Comparison of ENCODE assay signal across 12 mouse cellular contexts in the genomic region with DNA sequence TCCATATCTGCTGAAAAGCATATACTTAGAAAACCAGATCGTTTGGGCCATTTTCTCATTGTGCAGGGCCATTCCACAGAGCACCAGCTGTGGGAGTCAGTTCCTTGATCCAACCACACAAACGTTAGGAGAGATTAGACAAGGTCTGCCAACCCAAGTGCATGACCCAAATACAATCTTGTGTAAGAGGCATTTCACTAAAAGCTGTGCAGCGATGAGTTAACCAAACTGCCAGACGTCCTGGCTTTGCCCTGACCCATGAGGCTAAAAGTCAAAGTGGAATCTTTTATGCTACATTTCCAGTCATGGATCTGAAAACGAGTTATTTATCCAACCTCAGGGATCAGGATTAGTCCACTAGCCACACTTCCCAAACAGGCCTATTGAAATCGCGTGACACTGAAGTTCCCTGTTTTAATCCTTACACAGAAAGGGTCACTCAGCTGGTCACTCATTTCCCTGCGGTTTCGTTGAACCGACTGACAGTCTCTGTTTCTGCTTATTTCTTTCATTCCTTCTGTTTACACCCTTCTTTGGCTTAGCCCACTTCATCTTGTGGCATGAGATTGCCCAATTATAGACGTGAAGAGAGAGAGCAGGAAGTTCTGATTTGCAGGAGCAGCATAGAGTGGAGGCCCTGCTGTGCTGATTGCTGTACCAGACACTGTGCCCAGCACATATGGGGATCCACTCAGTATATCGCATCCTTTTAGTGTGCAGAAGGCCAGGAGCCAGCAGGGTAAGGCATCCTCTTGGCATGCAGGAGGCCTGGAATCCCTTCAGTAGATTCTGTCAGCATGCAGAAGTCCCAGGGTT. TPM values are rescaled to one million over a fixed set of nuclear protein-coding genes. Genes with fewer than 3 reads are reported as not detected.
A peak's percentile ranks its signal among the peaks of the same experiment; 100 is the strongest.
DNase-seq lines count a peak whose midpoint lies in the region; ATAC-seq and TF ChIP-seq lines count a peak whose summit lies in the region.
"Had no signal": no experiment of that assay in that cellular context is flagged by ENCODE, and none has a peak within 500 bp of the region (broad histone marks: within the 10 kb centered on the region; RNA-seq: fewer than 3 reads in every experiment).

No protein-coding gene starts in this region.

- no peak overlapping the region for H3K4me3 ChIP-seq in forebrain, embryonic 15.5 days
- H3K4me3 ChIP-seq in forebrain, embryonic 12.5 days (replicated peaks): no peak overlapping the region
- H3K4me3 ChIP-seq in lung, embryonic 14.5 days (ENCODE audit: low read depth, low read length): no peak overlapping the region
- no peak overlapping the region for H3K4me3 ChIP-seq in lung, adult 2 months (replicated peaks; ENCODE audit: extremely low read depth, low read depth, low read length)
- H3K4me3 ChIP-seq in megakaryocyte, embryonic 14.5 days (replicated peaks): peak overlapping the region; percentile 74
- H3K4me3 ChIP-seq: embryonic facial prominence, embryonic 12.5 days; heart, adult 2 months had no signal

- ATAC-seq in forebrain, embryonic 15.5 days (replicated peaks): peak; percentile 63
- no peak for ATAC-seq in forebrain, embryonic 12.5 days (ENCODE audit: low FRiP score)
- ATAC-seq in lung, embryonic 14.5 days (ENCODE audit: insufficient read depth): no peak

- no peak for TF ChIP-seq CTCF in lung, embryonic 14.5 days (IDR thresholded peaks at IDR 0.05; ENCODE audit: low read depth)
- TF ChIP-seq CTCF in lung, adult 2 months (IDR thresholded peaks at IDR 0.05; ENCODE audit: insufficient read depth, low read length): no peak

- H3K4me1 ChIP-seq in forebrain, embryonic 15.5 days: peaks cover 27% of the 10 kb centered on the region
- H3K4me1 ChIP-seq in forebrain, embryonic 12.5 days: no peaks in the 10 kb centered on the region
- H3K4me1 ChIP-seq in lung, embryonic 14.5 days (ENCODE audit: insufficient read depth): no peaks in the 10 kb centered on the region
- no peaks in the 10 kb centered on the region for H3K4me1 ChIP-seq in lung, adult 2 months (ENCODE audit: control insufficient read depth, insufficient read depth, low read length)
- H3K4me1 ChIP-seq in megakaryocyte, embryonic 14.5 days: peaks cover 95% of the 10 kb centered on the region

- no peak for TF ChIP-seq POLR2A in lung, adult 2 months (IDR thresholded peaks at IDR 0.05; ENCODE audit: borderline replicate concordance, extremely low read depth, low read depth, low read length)

- H3K27me3 ChIP-seq in forebrain, embryonic 15.5 days: no peaks in the 10 kb centered on the region
- no peaks in the 10 kb centered on the region for H3K27me3 ChIP-seq in forebrain, embryonic 12.5 days
- no peaks in the 10 kb centered on the region for H3K27me3 ChIP-seq in lung, embryonic 14.5 days (ENCODE audit: insufficient read depth, low read length)
- no peaks in the 10 kb centered on the region for H3K27me3 ChIP-seq in megakaryocyte, embryonic 14.5 days (replicated peaks)
- H3K27me3 ChIP-seq: embryonic facial prominence, embryonic 12.5 days had no signal

- no peaks in the 10 kb centered on the region for H3K9me3 ChIP-seq in forebrain, embryonic 15.5 days
- H3K9me3 ChIP-seq in forebrain, embryonic 12.5 days: no peaks in the 10 kb centered on the region
- H3K9me3 ChIP-seq in lung, embryonic 14.5 days (ENCODE audit: low read depth, low read length): no peaks in the 10 kb centered on the region
- H3K9me3 ChIP-seq in megakaryocyte, embryonic 14.5 days: no peaks in the 10 kb centered on the region
- H3K9me3 ChIP-seq: embryonic facial prominence, embryonic 12.5 days had no signal

- H3K4me2 ChIP-seq in forebrain, embryonic 15.5 days (replicated peaks): no peak overlapping the region
- no peak overlapping the region for H3K4me2 ChIP-seq in forebrain, embryonic 12.5 days
- H3K4me2 ChIP-seq in lung, embryonic 14.5 days: no peak overlapping the region
- H3K4me2 ChIP-seq: embryonic facial prominence, embryonic 12.5 days had no signal

- H3K9ac ChIP-seq in forebrain, embryonic 15.5 days (replicated peaks): no peak overlapping the region
- no peak overlapping the region for H3K9ac ChIP-seq in forebrain, embryonic 12.5 days
- H3K9ac ChIP-seq in lung, embryonic 14.5 days: no peak overlapping the region
- H3K9ac ChIP-seq: embryonic facial prominence, embryonic 12.5 days had no signal

- WGBS in forebrain, embryonic 15.5 days: 47% methylated on average over 12 of the region's 12 CpGs
- WGBS in forebrain, embryonic 12.5 days: 47% methylated on average over 12 of the region's 12 CpGs
- WGBS in lung, embryonic 14.5 days: 77% methylated on average over 12 of the region's 12 CpGs
- 60% methylated on average over 12 of the region's 12 CpGs for WGBS in lung, adult 2 months

- H3K36me3 ChIP-seq in forebrain, embryonic 15.5 days: peaks cover 21% of the 10 kb centered on the region
- H3K36me3 ChIP-seq in forebrain, embryonic 12.5 days (replicated peaks): peaks cover 83% of the 10 kb centered on the region
- H3K36me3 ChIP-seq in lung, embryonic 14.5 days (ENCODE audit: insufficient read depth): peaks cover 89% of the 10 kb centered on the region
- H3K36me3 ChIP-seq in megakaryocyte, embryonic 14.5 days (replicated peaks; ENCODE audit: low read length): peaks cover 87% of the 10 kb centered on the region

- peak; percentile 19 for DNase-seq in lung, embryonic 14.5 days
- DNase-seq in lung, adult 2 months: no peak
- peak; percentile 64 to 74 for DNase-seq in cerebellum, adult 18-20 months
- DNase-seq in c-Kit-positive CD71-positive TER-119-positive erythroid progenitor cells, embryonic 14.5 days (ENCODE audit: low spot score): no peak
- DNase-seq in gastrocnemius, postnatal 10 days: no peak
- DNase-seq: kidney, adult 11 months; right cerebral cortex, postnatal 14 days had no signal

- peak overlapping the region; percentile 73 for H3K27ac ChIP-seq in forebrain, embryonic 15.5 days (replicated peaks)
- no peak overlapping the region for H3K27ac ChIP-seq in forebrain, embryonic 12.5 days
- H3K27ac ChIP-seq in lung, embryonic 14.5 days (ENCODE audit: low read depth): no peak overlapping the region
- H3K27ac ChIP-seq: embryonic facial prominence, embryonic 12.5 days; heart, adult 2 months had no signal

RNA-seq across cellular contexts. Expression of gene Rcbtb2, which starts 49.6 kb away (rescaled TPM):
- polyA plus RNA-seq in forebrain, embryonic 15.5 days (2015; fragmentation: Nextera tagmentation; extraction: Ambion mirVana): 87.5 and 90.8 TPM in 2 replicates
- polyA plus RNA-seq in forebrain, embryonic 12.5 days (2016; fragmentation: Nextera tagmentation; extraction: Ambion mirVana): 118 and 136 TPM in 2 replicates
- 119 and 124 TPM in 2 replicates for polyA plus RNA-seq in lung, embryonic 14.5 days (2014; fragmentation: Nextera tagmentation; extraction: Ambion mirVana)
- 26.3 and 28.9 TPM in 2 replicates for polyA plus RNA-seq in lung, adult 2 months (2012; rRNA removed)
- 12.2 and 27.1 TPM in 2 replicates for polyA plus RNA-seq in megakaryocyte, embryonic 14.5 days (2012; ENCODE audit: insufficient read depth, low replicate concordance)
- total RNA-seq in gastrocnemius, postnatal 10 days (2021): 10 to 100 TPM; 26.1 to 28.9 TPM

Comparison
In these comparisons a context has a peak if more than half of its experiments do, and no peak if none do; other contexts are left out.
1. DNase-seq: peak in lung, embryonic 14.5 days (single experiment) and cerebellum, adult 18-20 months (2 of 2); none in lung, adult 2 months (single experiment), c-Kit-positive CD71-positive TER-119-positive erythroid progenitor cells, embryonic 14.5 days (single experiment) and gastrocnemius, postnatal 10 days (single experiment).